Mouse (Mus musculus) cerebellum, adult 9-10 months (tissue): Measurements from ENCODE around the gene Mettl16.
A peak's percentile ranks its signal among the peaks of the same experiment; 100 is the strongest.
"Not testable (repeated sequence)": the region's sequence is repeated elsewhere in the genome, so short reads cannot be mapped to it uniquely, and the experiment has no call there.

ENCODE experiments used
- DNase-seq: peaks from one replicate; pipeline ENCODE4 v3.0.0; 2022

Mettl16 gene

GRCm38 (mm10) chr11:74800658-74801057 is 30.0 kb downstream of the Mettl16 start:
- DNase-seq: no peak

DNA sequence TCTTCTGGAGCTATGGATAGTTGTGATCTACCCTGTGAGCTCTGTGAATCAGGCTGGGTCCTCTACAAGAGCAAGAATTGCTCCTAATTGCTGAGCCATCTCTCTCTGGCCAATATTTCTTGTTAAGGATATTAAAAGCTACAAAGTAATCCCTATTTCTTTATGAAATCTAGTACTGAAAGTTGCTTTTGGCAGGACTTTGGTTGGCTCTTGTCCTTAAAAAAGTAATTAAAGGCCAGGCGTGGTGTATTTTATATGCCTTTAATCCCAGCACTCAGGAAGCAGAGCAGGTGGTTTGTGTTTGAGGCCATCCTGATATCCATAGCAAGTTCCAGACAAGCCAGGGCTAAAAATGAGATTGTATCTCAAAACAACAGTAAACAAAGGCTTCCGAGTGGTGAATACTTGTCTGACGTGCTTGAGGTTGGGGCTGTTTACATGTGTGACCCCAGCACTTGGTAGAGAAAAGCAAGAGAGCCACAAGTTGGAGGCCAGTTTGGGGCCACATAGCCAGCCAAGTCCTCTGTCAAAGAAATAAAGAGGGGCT is 33.5 kb downstream of the Mettl16 start:
- no peak for DNase-seq

GRCm38 (mm10) chr11:74807246-74807882 is 36.7 kb downstream of the Mettl16 start:
- no peak for DNase-seq

- no peak for DNase-seq
Observed at GRCm38 (mm10) chr11:74808251-74808853, 37.7 kb downstream of the Mettl16 start.

DNA sequence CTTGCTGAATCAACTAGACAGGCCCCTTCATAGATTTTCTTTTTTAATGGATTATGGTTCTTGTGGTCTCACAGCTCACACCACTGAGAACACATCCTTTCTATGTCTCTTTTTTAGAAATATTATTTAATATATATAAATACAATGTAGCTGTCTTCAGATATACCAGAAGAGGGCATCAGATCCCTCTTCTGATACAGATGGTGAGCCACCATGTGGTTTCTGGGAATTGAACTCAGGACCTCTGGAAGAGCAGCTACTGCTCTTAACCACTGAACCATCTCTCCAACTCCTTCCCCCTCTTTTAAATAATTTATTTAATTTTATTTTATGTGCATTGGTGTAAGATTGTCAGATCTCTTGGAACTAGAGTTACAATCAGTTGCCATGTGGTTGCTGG is 39.5 kb downstream of the Mettl16 start:
- DNase-seq: no peak

- not testable (repeated sequence) for DNase-seq
Observed at GRCm38 (mm10) chr11:74811027-74811426, 40.4 kb downstream of the Mettl16 start.

- no peak for DNase-seq
Observed at GRCm38 (mm10) chr11:74811538-74811937, 40.9 kb downstream of the Mettl16 start.

DNA sequence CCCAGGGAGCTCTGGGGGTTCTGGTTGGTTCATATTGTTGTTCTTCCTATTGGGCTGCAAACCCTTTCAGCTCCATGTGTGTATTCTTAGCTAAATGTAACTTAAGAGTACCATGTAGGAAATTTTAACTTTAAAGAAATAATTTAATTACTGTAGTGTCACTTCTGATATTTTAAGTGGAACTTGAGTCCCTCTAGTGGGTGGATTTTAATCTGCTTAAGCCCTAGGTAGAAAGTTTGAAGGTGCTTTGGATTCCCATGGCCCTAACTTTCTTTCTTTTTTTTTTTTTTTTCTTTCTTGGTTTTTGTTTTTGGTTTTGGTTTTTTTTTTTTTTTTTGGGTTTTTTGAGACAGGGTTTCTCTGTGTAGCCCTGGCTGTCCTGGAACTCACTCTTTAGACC is 45.2 kb downstream of the Mettl16 start:
- no peak for DNase-seq

GRCm38 (mm10) chr11:74820921-74821320 is 50.3 kb downstream of the Mettl16 start:
- no peak for DNase-seq

- DNase-seq: peak; percentile 40
Observed at GRCm38 (mm10) chr11:74821463-74821862, 50.8 kb downstream of the Mettl16 start.

- no peak for DNase-seq
Observed at GRCm38 (mm10) chr11:74822746-74823440, 52.3 kb downstream of the Mettl16 start.

GRCm38 (mm10) chr11:74826151-74826550 is 55.5 kb downstream of the Mettl16 start:
- peak; percentile 26 for DNase-seq

GRCm38 (mm10) chr11:74826702-74827101 is 56.1 kb downstream of the Mettl16 start:
- DNase-seq: peak; percentile 18

DNA sequence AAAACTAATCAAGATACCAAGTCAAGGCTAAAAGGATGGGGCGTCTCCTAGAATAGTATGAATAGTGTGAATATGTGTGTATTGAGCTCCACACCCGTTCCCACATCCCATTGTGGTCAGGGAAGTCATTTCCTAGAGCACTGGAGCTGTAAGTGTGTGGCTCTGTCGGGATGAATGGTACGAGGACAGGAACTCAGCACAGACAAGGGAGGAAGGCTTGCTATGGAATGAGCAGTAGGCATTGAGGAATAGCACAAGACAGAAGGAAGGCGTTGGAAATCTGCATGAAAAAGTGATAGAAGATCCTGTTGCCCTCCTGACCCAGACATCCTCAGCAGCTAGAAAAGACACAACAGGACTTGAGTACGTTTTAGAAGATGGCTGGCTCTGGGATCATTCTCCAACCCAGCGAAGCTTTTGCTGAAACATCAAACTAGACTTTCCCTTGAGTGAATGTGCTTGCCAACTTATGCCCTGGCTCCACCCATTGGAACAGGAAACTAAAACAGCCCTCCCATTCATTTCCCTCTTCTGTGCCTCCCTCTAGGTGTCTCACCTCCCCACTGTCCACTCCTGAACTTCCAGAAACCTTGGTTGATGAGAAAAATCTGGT is 57.3 kb downstream of the Mettl16 start:
- peak; percentile 50 for DNase-seq

- DNase-seq: peak; percentile 58
Observed at GRCm38 (mm10) chr11:74828404-74828931, 57.8 kb downstream of the Mettl16 start.

DNA sequence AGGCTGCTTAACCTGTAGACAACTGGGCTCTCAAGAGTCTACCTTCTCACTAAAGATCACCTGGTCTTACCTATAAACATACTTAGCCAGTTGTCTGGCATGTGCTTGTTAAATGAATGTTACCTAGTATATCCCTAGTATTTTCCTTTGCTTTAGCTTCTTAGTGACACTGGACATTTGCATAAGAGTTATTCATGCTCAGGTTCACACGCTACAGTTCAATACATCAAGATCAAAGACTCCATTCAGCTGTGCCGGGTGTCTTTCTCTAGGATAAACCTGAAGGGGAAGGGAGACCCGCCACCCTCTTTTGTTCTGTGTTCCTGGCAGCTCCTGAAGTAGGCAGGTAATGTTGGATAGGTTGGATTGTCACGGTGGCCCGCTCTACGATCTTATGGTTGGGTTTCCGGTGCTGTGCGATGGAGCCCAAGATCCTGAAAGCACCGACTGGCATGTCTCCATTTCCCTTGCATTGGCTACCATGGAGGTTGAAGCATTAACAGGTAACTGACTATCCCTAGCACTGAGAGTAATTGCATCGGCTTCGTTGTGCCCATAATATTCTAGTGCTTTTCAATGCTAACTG is 58.4 kb downstream of the Mettl16 start:
- peak; percentile 61 for DNase-seq

- no peak for DNase-seq
Observed at GRCm38 (mm10) chr11:74829812-74830211, 59.2 kb downstream of the Mettl16 start.

GRCm38 (mm10) chr11:74830256-74831161 is 59.9 kb downstream of the Mettl16 start, which contains the start of gene Mnt:
Gene Mnt, plus strand, starts transcription at chr11:74830920.
- DNase-seq: peak; percentile 100

- peak; percentile 80 for DNase-seq
Observed at GRCm38 (mm10) chr11:74831191-74831605, 60.6 kb downstream of the Mettl16 start.

- peak; percentile 98 for DNase-seq
Observed at GRCm38 (mm10) chr11:74831606-74832451, 61.2 kb downstream of the Mettl16 start.
